Mouse (Mus musculus) hindbrain, postnatal 0 days (tissue): ENCODE results near the gene Psmg1. TPM values are rescaled to one million over a fixed set of nuclear protein-coding genes. Genes with fewer than 3 reads are reported as not detected.
A peak's percentile ranks its signal among the peaks of the same experiment; 100 is the strongest.

Source experiments
- ATAC-seq: fragments of 200-750 bp; cut with Nextera tagmentation; 2 replicates; pipeline ENCODE4 v1.8.0; 2017; ENCODE audit warnings: mild to moderate bottlenecking, moderate TSS enrichment, moderate library complexity
- DNase-seq: peaks from one replicate; pipeline ENCODE4 v3.0.0-alpha.2; 2015; ENCODE audit warnings: low spot score
- H3K27ac ChIP-seq: fragments of 300-500 bp; sonication (generic); 2 replicates; pipeline ENCODE4 v1.5.1; 2014; ENCODE audit warnings: mild to moderate bottlenecking
- H3K27me3 ChIP-seq: fragments of 300-500 bp; sonication (generic); 2 replicates; pipeline ENCODE4 v1.6.1; 2014; ENCODE audit warnings: low read length, mixed read lengths; ENCODE audit not compliant: insufficient read depth
- H3K36me3 ChIP-seq: fragments of 300-500 bp; sonication (generic); 2 replicates; pipeline ENCODE4 v1.6.1; 2014; ENCODE audit warnings: low read length, mixed read lengths; ENCODE audit not compliant: insufficient read depth
- H3K4me1 ChIP-seq: fragments of 300-500 bp; sonication (generic); 2 replicates; pipeline ENCODE4 v1.6.1; 2014; ENCODE audit warnings: antibody characterized with exemption, low read length, mixed read lengths; ENCODE audit not compliant: insufficient read depth
- H3K4me2 ChIP-seq: fragments of 300-500 bp; sonication (generic); 2 replicates; pipeline ENCODE4 v1.6.1; 2014; ENCODE audit warnings: low read depth, mild to moderate bottlenecking, low read length, moderate library complexity, mixed read lengths
- H3K4me3 ChIP-seq: fragments of 300-500 bp; sonication (generic); 2 replicates; pipeline ENCODE4 v1.5.1; 2014; ENCODE audit warnings: low read length
- H3K9ac ChIP-seq: fragments of 300-500 bp; sonication (generic); replicated peaks from 2 replicates; pipeline ENCODE4 v1.6.1; 2014; ENCODE audit warnings: mild to moderate bottlenecking, low read length, moderate library complexity, mixed read lengths
- H3K9me3 ChIP-seq: fragments of 300-500 bp; sonication (generic); 2 replicates; pipeline ENCODE4 v1.6.1; 2016; ENCODE audit warnings: low read length, mixed read lengths
- CTCF ChIP-seq: IDR thresholded peaks from 2 replicates; pipeline ENCODE4 v1.5.1; 2016; ENCODE audit warnings: antibody characterized with exemption, control low read depth, low read depth
- WGBS: fragments of 180-500 bp; shearing (Covaris S2); extraction: QIAGEN DNeasy Blood & Tissue Kit; methylation state at CpG from one replicate; pipeline ENCODE4 v1.1.7; 2014; 5-methylcytosine and 5-hydroxymethylcytosine counted together
- polyA plus RNA-seq: library from polyadenylated mRNA; unstranded; fragments of >200 nt; fragmentation: Nextera tagmentation; extraction: Ambion mirVana; gene quantifications from 2 replicates; pipeline ENCODE4 v1.2.1, GENCODE M21; 2015
- total RNA-seq: library from RNA; depleted of rRNA; stranded (reverse); fragments of >200 nt; gene quantifications from 2 replicates; pipeline ENCODE4 v1.2.3, GENCODE M21; 2014

Gene Psmg1
- total and polyA plus RNA-seq, 2 experiments from 2014 or later, result 25.7 to 55.4 TPM

- no peak overlapping the region for H3K4me2 ChIP-seq
- no peak for TF ChIP-seq CTCF
- ATAC-seq, result no peak
- H3K4me3 ChIP-seq, result no peak overlapping the region
- H3K9me3 ChIP-seq, result no peaks in the 10 kb centered on the region
- no peaks in the 10 kb centered on the region for H3K27me3 ChIP-seq
- DNase-seq, result no peak
- H3K4me1 ChIP-seq, result 0 out of 2 replicates have a peak, but pooled peaks cover 8% of the 10 kb centered on the region
- peaks cover 5% of the 10 kb centered on the region; the same call in 1 of the 2 replicates for H3K36me3 ChIP-seq
- WGBS, result 82% methylated on average over 5 of the region's 5 CpGs
- no peak overlapping the region for H3K9ac ChIP-seq
- H3K27ac ChIP-seq, result no peak overlapping the region
Observed at GRCm38 (mm10) chr16:95992596-95992995, 1.8 kb upstream of the Psmg1 start.

DNA sequence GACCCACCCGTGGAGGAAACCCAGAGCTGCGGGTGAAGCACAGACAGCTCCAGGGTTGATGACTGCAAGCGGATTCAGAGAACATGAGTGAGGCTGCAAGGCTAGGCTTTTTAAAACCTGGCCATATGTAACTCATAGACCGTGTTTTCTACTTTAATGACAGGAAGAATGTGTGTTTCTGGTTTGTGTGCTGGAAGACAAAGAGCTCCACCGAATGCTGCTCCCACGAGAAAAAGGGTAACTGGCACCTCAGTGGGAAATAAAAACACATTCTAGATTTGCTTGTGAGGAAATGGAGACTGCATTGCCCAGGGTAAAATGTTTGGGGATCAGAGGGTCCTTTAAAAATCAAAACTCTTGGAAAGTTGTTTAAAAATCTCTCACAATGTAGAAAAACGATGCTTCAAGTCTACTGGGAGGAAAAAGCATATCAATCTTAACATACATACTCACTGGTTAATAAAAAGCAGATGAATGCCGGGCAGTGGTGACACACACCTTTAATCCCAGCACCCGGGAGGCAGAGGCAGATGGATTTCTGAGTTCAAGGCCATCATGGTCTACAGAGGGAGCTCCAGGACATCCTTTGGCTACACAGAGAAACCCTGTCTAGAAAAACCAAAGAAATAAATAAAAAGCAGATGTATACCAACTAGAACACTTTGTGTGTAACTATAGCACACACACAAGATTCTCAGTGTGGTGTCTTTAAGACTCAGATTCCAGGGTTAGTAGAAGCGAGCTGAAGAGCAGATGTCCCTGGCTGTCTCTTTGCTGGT lies 551 bp upstream of the Psmg1 start:
- DNase-seq (no peak), ATAC-seq (no peak; the same call in 1 of the 2 replicates)
- peak; percentile 8; the same call in 1 of the 2 replicates for TF ChIP-seq CTCF
- Histone ChIP-seq H3K36me3 (0 out of 2 replicates have a peak, but pooled peaks cover 3% of the 10 kb centered on the region), H3K9me3 (no peaks in the 10 kb centered on the region), H3K4me3 (peak overlapping the region; percentile 73), H3K27me3 (no peaks in the 10 kb centered on the region), H3K4me1 (0 out of 2 replicates have a peak, but pooled peaks cover 8% of the 10 kb centered on the region), H3K4me2 (peak overlapping the region; percentile 70), H3K27ac (peak overlapping the region; percentile 87), H3K9ac (peak overlapping the region; percentile 71)
- 5% methylated on average over 10 of the region's 10 CpGs for WGBS

GRCm38 (mm10) chr16:95984911-95985310 lies 5.8 kb downstream of the Psmg1 start:
- no peak for TF ChIP-seq CTCF
- Histone ChIP-seq H3K27me3 (no peaks in the 10 kb centered on the region), H3K4me1 (no peaks in the 10 kb centered on the region), H3K9me3 (no peaks in the 10 kb centered on the region), H3K9ac (no peak overlapping the region), H3K36me3 (no peaks in the 10 kb centered on the region; the same call in 1 of the 2 replicates), H3K4me3 (no peak overlapping the region), H3K4me2 (no peak overlapping the region), H3K27ac (no peak overlapping the region)
- no peak for DNase-seq
- ATAC-seq, result no peak
- 88% methylated on average over 5 of the region's 5 CpGs for WGBS

- peak; percentile 48 for DNase-seq
- 83% methylated on average over 7 of the region's 7 CpGs for WGBS
- TF ChIP-seq CTCF, result peak; percentile 64
Observed at GRCm38 (mm10) chr16:95983601-95984000, 7.2 kb downstream of the Psmg1 start.

GRCm38 (mm10) chr16:95970841-95971240 lies 19.9 kb downstream of the Psmg1 start:
- no peak for DNase-seq
- no peaks in the 10 kb centered on the region for H3K27me3 ChIP-seq
- no peak for TF ChIP-seq CTCF
- WGBS, result 90% methylated on average over 2 of the region's 2 CpGs
- no peak overlapping the region for H3K27ac ChIP-seq
- H3K4me3 ChIP-seq, result no peak overlapping the region
- no peaks in the 10 kb centered on the region for H3K36me3 ChIP-seq
- no peaks in the 10 kb centered on the region for H3K9me3 ChIP-seq
- H3K4me1 ChIP-seq, result no peaks in the 10 kb centered on the region
- no peak overlapping the region for H3K9ac ChIP-seq
- no peak overlapping the region for H3K4me2 ChIP-seq
- no peak for ATAC-seq

More at GRCm38 (mm10) chr16:95983601-95984000, 7.2 kb downstream of the Psmg1 start:
- Histone ChIP-seq H3K4me2 (no peak overlapping the region), H3K9ac (no peak overlapping the region), H3K27ac (no peak overlapping the region), H3K9me3 (no peaks in the 10 kb centered on the region), H3K36me3 (no peaks in the 10 kb centered on the region; the same call in 1 of the 2 replicates), H3K27me3 (no peaks in the 10 kb centered on the region), H3K4me3 (no peak overlapping the region), H3K4me1 (no peaks in the 10 kb centered on the region)
- peak; percentile 32; the same call in 1 of the 2 replicates for ATAC-seq

DNA sequence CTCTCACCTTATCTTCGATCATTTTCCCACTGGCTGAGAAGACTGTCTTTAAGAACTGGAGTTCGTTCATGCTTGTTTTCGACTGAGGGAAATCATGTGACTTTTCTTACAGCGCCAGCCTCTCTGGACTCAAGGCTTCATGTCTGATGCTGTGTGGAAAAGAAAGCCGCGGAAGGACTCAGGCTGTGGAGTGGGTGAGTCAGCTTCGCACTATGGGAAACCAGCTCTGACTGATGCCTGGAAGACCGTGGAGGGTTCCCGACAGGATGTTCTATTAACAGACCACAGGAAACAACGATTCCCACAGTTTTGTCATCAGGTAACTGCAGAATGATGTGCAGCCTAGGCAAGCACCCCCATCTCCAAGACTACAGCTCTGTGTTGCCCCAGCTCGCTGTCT lies 23.3 kb downstream of the Psmg1 start:
- H3K4me3 ChIP-seq, result no peak overlapping the region
- H3K27ac ChIP-seq, result no peak overlapping the region
- no peaks in the 10 kb centered on the region for H3K9me3 ChIP-seq
- H3K9ac ChIP-seq, result no peak overlapping the region
- TF ChIP-seq CTCF, result no peak
- no peak overlapping the region for H3K4me2 ChIP-seq
- 85% methylated on average over 11 of the region's 11 CpGs for WGBS
- H3K4me1 ChIP-seq, result no peaks in the 10 kb centered on the region
- H3K27me3 ChIP-seq, result no peaks in the 10 kb centered on the region
- DNase-seq (no peak), ATAC-seq (no peak)
- H3K36me3 ChIP-seq, result no peaks in the 10 kb centered on the region
